Mouse (Mus musculus): ENCODE data around the gene Nphs2. TPM values are rescaled to one million over a fixed set of nuclear protein-coding genes. Genes with fewer than 3 reads are reported as not detected.

Gene Nphs2
- polyA plus RNA-seq, 1 experiment from 2014 or later, result 0.04 TPM

DNA sequence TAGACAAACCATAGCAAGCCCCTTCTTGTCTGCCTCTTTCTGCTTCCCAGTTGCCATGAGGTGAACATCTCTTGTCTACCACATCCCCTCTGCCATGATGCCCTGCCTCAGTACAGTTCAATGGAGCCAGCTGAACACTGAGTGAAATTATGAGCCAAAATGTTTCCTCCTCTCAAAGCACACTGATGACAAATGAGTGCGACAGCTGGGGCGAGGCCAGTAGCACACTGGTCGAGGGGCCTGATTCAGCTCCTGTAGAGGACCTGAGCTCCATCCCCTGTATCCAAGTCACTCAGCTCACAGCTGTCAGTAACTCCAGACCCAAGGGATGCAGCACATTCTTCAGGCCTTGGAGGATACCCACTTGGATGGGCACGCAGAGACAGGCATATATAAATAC, 35.1 kb downstream of the Nphs2 start:
- no peak for TF ChIP-seq CTCF (IDR thresholded peaks at IDR 0.05; ENCODE audit: low read depth)
- Histone ChIP-seq H3K4me2 (replicated peaks; ENCODE audit: low read depth) (no peak overlapping the region), H3K36me3 (ENCODE audit: control insufficient read depth, insufficient read depth) (no peaks in the 10 kb centered on the region), H3K4me1 (replicated peaks; ENCODE audit: control insufficient read depth, insufficient read depth, low read length) (no peaks in the 10 kb centered on the region), H3K9ac (ENCODE audit: low read depth, low read length) (no peak overlapping the region), H3K4me3 (ENCODE audit: low read depth, low read length) (no peak overlapping the region), H3K27ac (ENCODE audit: low read depth, low read length) (no peak overlapping the region), H3K27me3 (replicated peaks; ENCODE audit: control insufficient read depth, insufficient read depth, low read length) (no peaks in the 10 kb centered on the region), H3K9me3 (ENCODE audit: control insufficient read depth) (no peaks in the 10 kb centered on the region)
- no peak for ATAC-seq
- 84% methylated on average over 4 of the region's 4 CpGs for WGBS

DNA sequence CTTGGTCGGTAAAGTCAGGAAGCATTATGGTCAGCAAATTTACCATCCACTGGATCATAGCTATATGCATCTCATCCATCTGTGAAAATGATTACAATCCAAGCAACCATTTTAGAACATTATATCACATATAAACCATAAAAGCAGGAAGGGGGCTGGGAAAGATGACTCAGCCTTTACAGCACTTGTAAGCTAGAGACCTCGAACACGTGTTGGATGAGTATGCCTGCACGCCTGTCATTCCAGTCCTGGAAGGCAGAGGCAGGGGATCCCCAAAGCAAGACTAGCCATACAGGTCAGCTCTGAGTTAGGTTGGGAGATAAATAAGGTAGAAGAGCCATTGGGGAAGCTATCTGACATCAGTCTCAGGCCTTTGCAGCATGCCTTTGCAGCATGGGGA, 38.5 kb downstream of the Nphs2 start:
- WGBS, result 69% methylated on average over 4 of the region's 4 CpGs
- H3K4me3 ChIP-seq (ENCODE audit: low read depth, low read length), result no peak overlapping the region
- H3K27ac ChIP-seq (ENCODE audit: low read depth, low read length), result no peak overlapping the region
- H3K9ac ChIP-seq (ENCODE audit: low read depth, low read length), result no peak overlapping the region
- H3K4me1 ChIP-seq (replicated peaks; ENCODE audit: control insufficient read depth, insufficient read depth, low read length), result no peaks in the 10 kb centered on the region
- H3K27me3 ChIP-seq (replicated peaks; ENCODE audit: control insufficient read depth, insufficient read depth, low read length), result no peaks in the 10 kb centered on the region
- no peaks in the 10 kb centered on the region for H3K36me3 ChIP-seq (ENCODE audit: control insufficient read depth, insufficient read depth)
- no peak for ATAC-seq
- no peaks in the 10 kb centered on the region for H3K9me3 ChIP-seq (ENCODE audit: control insufficient read depth)
- H3K4me2 ChIP-seq (replicated peaks; ENCODE audit: low read depth), result no peak overlapping the region
- TF ChIP-seq CTCF (IDR thresholded peaks at IDR 0.05; ENCODE audit: low read depth), result no peak

- H3K36me3 ChIP-seq (ENCODE audit: control insufficient read depth, insufficient read depth), result no peaks in the 10 kb centered on the region
- no peak overlapping the region for H3K27ac ChIP-seq (ENCODE audit: low read depth, low read length)
These were observed 39.9 kb downstream of the Nphs2 start for GRCm38 (mm10) chr1:156350441-156350840.

GRCm38 (mm10) chr1:156352466-156352865, 41.9 kb downstream of the Nphs2 start:
- Histone ChIP-seq H3K27me3 (replicated peaks; ENCODE audit: control insufficient read depth, insufficient read depth, low read length) (no peaks in the 10 kb centered on the region), H3K27ac (ENCODE audit: low read depth, low read length) (no peak overlapping the region), H3K4me1 (replicated peaks; ENCODE audit: control insufficient read depth, insufficient read depth, low read length) (no peaks in the 10 kb centered on the region), H3K4me3 (ENCODE audit: low read depth, low read length) (no peak overlapping the region), H3K36me3 (ENCODE audit: control insufficient read depth, insufficient read depth) (no peaks in the 10 kb centered on the region), H3K4me2 (replicated peaks; ENCODE audit: low read depth) (no peak overlapping the region), H3K9ac (ENCODE audit: low read depth, low read length) (no peak overlapping the region), H3K9me3 (ENCODE audit: control insufficient read depth) (no peaks in the 10 kb centered on the region)
- no peak for ATAC-seq
- TF ChIP-seq CTCF (IDR thresholded peaks at IDR 0.05; ENCODE audit: low read depth), result no peak
- WGBS, result 77% methylated on average over 2 of the region's 2 CpGs

More at GRCm38 (mm10) chr1:156350441-156350840, 39.9 kb downstream of the Nphs2 start:
- Histone ChIP-seq H3K9ac (ENCODE audit: low read depth, low read length) (no peak overlapping the region), H3K27me3 (replicated peaks; ENCODE audit: control insufficient read depth, insufficient read depth, low read length) (no peaks in the 10 kb centered on the region), H3K4me2 (replicated peaks; ENCODE audit: low read depth) (no peak overlapping the region), H3K4me3 (ENCODE audit: low read depth, low read length) (no peak overlapping the region), H3K4me1 (replicated peaks; ENCODE audit: control insufficient read depth, insufficient read depth, low read length) (no peaks in the 10 kb centered on the region), H3K9me3 (ENCODE audit: control insufficient read depth) (no peaks in the 10 kb centered on the region)
- ATAC-seq, result no peak
- 81% methylated on average over 4 of the region's 4 CpGs for WGBS
- no peak for TF ChIP-seq CTCF (IDR thresholded peaks at IDR 0.05; ENCODE audit: low read depth)

DNA sequence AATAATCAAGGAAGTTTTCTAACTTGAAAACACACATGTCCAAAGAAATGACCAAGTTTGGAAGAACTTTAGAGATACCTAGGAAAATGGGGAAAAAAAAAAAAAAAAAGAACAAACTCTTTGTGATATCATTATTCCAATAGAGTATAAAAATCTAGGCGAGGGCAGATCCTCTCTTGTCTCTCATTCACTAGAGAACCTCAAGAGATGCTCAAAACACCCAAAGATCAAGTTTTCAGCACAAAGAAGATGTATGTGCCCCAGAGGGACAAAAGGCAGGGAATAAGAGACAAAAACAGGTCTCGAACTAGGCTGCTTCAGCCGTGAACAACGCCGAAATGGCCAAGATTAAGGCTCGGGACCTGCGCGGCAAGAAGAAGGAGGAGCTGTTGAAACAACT, 55.2 kb downstream of the Nphs2 start, which contains the start of gene Gm2000:
TSS of gene Gm2000 (plus strand) at position 301 of the 400 bp plus-strand sequence.
- H3K9ac ChIP-seq (ENCODE audit: low read depth, low read length), result no peak within 1 kb of the TSS
- H3K36me3 ChIP-seq (ENCODE audit: control insufficient read depth, insufficient read depth), result no peaks in the 10 kb centered on the region
- no peak for TF ChIP-seq CTCF (IDR thresholded peaks at IDR 0.05; ENCODE audit: low read depth)
- no peaks in the 10 kb centered on the region for H3K9me3 ChIP-seq (ENCODE audit: control insufficient read depth)
- no peak within 1 kb of the TSS for H3K4me3 ChIP-seq (ENCODE audit: low read depth, low read length)
- no peak within 1 kb of the TSS for H3K4me2 ChIP-seq (replicated peaks; ENCODE audit: low read depth)
- no peak within 1 kb of the TSS for H3K27ac ChIP-seq (ENCODE audit: low read depth, low read length)
- ATAC-seq, result no peak
- no peaks in the 10 kb centered on the region for H3K4me1 ChIP-seq (replicated peaks; ENCODE audit: control insufficient read depth, insufficient read depth, low read length)
- 90% methylated on average over 6 of the region's 8 CpGs for WGBS
- H3K27me3 ChIP-seq (replicated peaks; ENCODE audit: control insufficient read depth, insufficient read depth, low read length), result no peaks in the 10 kb centered on the region

Other genes starting within 250 kb of the Nphs2 start
- gene Fam163a, start 105.7 kb upstream of the Nphs2 start, polyA plus RNA-seq (2015; fragmentation: Nextera tagmentation; extraction: Ambion mirVana), result 1.6 and 1.8 TPM in 2 replicates
- gene Tdrd5, start 7.1 kb upstream of the Nphs2 start, polyA plus RNA-seq (2015; fragmentation: Nextera tagmentation; extraction: Ambion mirVana), result 0.64 and 1.1 TPM in 2 replicates
- gene Gm2000, start 55.3 kb downstream of the Nphs2 start, polyA plus RNA-seq (2015; fragmentation: Nextera tagmentation; extraction: Ambion mirVana), result 395 and 412 TPM in 2 replicates
- gene Axdnd1, start 110.4 kb downstream of the Nphs2 start, polyA plus RNA-seq (2015; fragmentation: Nextera tagmentation; extraction: Ambion mirVana), result not detected in 2 replicates
- 51.2 and 62.5 TPM in 2 replicates for gene Soat1, start 163.6 kb downstream of the Nphs2 start, polyA plus RNA-seq (2015; fragmentation: Nextera tagmentation; extraction: Ambion mirVana)
- 0.35 and 0.52 TPM in 2 replicates for gene Gm10031, start 213.3 kb downstream of the Nphs2 start, polyA plus RNA-seq (2015; fragmentation: Nextera tagmentation; extraction: Ambion mirVana)
- gene Abl2, start 248.1 kb downstream of the Nphs2 start, polyA plus RNA-seq (2015; fragmentation: Nextera tagmentation; extraction: Ambion mirVana), result 1.6 and 2.0 TPM in 2 replicates